In the genomic region with DNA sequence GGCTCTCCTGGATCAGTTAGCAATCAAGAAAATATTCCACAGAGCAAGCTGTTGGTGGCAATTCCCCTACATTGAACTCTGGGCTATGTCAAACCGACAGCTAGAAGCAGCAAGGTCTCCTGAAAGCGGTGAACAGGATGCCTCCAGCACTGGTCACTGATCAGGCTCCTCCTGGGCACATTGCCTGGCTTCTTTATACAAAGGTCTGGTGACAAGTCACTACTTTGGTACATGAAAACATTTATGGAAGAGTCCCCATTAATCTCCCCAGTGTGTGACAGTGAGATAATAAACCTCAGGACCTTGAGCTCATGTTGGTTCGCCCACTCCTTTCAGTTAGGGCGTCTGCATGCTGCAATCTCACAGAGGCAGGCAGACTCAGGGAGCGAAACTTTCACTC, we compare ENCODE assay signal across 11 mouse cellular contexts. TPM values are rescaled to one million over a fixed set of nuclear protein-coding genes. Genes with fewer than 3 reads are reported as not detected.
DNase-seq lines count a peak whose midpoint lies in the region; ATAC-seq and TF ChIP-seq lines count a peak whose summit lies in the region.
"Had no signal": no experiment of that assay in that cellular context is flagged by ENCODE, and none has a peak within 500 bp of the region (broad histone marks: within the 10 kb centered on the region; RNA-seq: fewer than 3 reads in every experiment).

No protein-coding gene starts in this region.

- H3K4me2 ChIP-seq in intestine, embryonic 14.5 days (ENCODE audit: low read length) = no peak overlapping the region
- H3K4me2 ChIP-seq in intestine, postnatal 0 days (replicated peaks; ENCODE audit: low read depth) = no peak overlapping the region
- H3K4me2 ChIP-seq in liver, embryonic 11.5 days = no peak overlapping the region

- H3K36me3 ChIP-seq in intestine, embryonic 14.5 days (ENCODE audit: control insufficient read depth, insufficient read depth, low read length) = no peaks in the 10 kb centered on the region
- no peaks in the 10 kb centered on the region for H3K36me3 ChIP-seq in intestine, postnatal 0 days (ENCODE audit: control insufficient read depth, insufficient read depth)
- H3K36me3 ChIP-seq in liver, embryonic 11.5 days (ENCODE audit: control insufficient read depth, insufficient read depth, low read length) = no peaks in the 10 kb centered on the region
- no peaks in the 10 kb centered on the region for H3K36me3 ChIP-seq in thymus, adult 2 months (ENCODE audit: control insufficient read depth, insufficient read depth, low read length)
- H3K36me3 ChIP-seq: hindbrain, embryonic 10.5 days had no signal

- H3K4me1 ChIP-seq in intestine, embryonic 14.5 days (replicated peaks; ENCODE audit: control insufficient read depth, insufficient read depth, low read length) = peaks cover 11% of the 10 kb centered on the region
- H3K4me1 ChIP-seq in intestine, postnatal 0 days (replicated peaks; ENCODE audit: control insufficient read depth, insufficient read depth, low read length) = peaks cover 2% of the 10 kb centered on the region; the same call in 1 of the 2 replicates
- H3K4me1 ChIP-seq in liver, embryonic 11.5 days (replicated peaks; ENCODE audit: control insufficient read depth, insufficient read depth, low read length) = peaks cover 4% of the 10 kb centered on the region; the same call in 1 of the 2 replicates
- H3K4me1 ChIP-seq in thymus, adult 2 months (replicated peaks; ENCODE audit: control insufficient read depth, insufficient read depth, low read length) = no peaks in the 10 kb centered on the region
- H3K4me1 ChIP-seq: hindbrain, embryonic 10.5 days had no signal

- ATAC-seq in intestine, embryonic 14.5 days (replicated peaks; ENCODE audit: low FRiP score, low TSS enrichment, low read depth) = peak; percentile 16; the same call in 1 of the 2 replicates
- no peak for ATAC-seq in intestine, postnatal 0 days
- ATAC-seq in hematopoietic stem cell, adult 5-6 weeks (replicated peaks in 1 of 2; ENCODE audit: insufficient read depth in 1 of 2, low FRiP score in 2 of 2, low TSS enrichment in 1 of 2, low read depth in 1 of 2, poor library complexity in 2 of 2, severe bottlenecking in 2 of 2) = peak; percentile 12 to 54; a peak in 1 of 4 replicates
- peak; percentile 78 for ATAC-seq in liver, embryonic 11.5 days (replicated peaks; ENCODE audit: low FRiP score)
- peak; percentile 96 for ATAC-seq in megakaryocyte progenitor cell, adult 5-6 weeks (replicated peaks; ENCODE audit: poor library complexity)

- H3K27me3 ChIP-seq in intestine, embryonic 14.5 days (replicated peaks; ENCODE audit: control insufficient read depth, insufficient read depth, low read length) = no peaks in the 10 kb centered on the region
- no peaks in the 10 kb centered on the region for H3K27me3 ChIP-seq in intestine, postnatal 0 days (replicated peaks; ENCODE audit: control insufficient read depth, insufficient read depth, low read length)
- no peaks in the 10 kb centered on the region for H3K27me3 ChIP-seq in liver, embryonic 11.5 days (replicated peaks; ENCODE audit: control insufficient read depth, insufficient read depth, low read length)
- H3K27me3 ChIP-seq in thymus, adult 2 months (ENCODE audit: control insufficient read depth, insufficient read depth, low read length) = no peaks in the 10 kb centered on the region

- WGBS in intestine, embryonic 14.5 days = 42% methylated on average over 5 of the region's 5 CpGs
- 59% methylated on average over 5 of the region's 5 CpGs for WGBS in intestine, postnatal 0 days
- 48% methylated on average over 5 of the region's 5 CpGs for WGBS in liver, embryonic 11.5 days
- WGBS in thymus, adult 2 months = 89% methylated on average over 5 of the region's 5 CpGs

- H3K9me3 ChIP-seq in intestine, embryonic 14.5 days (ENCODE audit: control insufficient read depth, low read length) = no peaks in the 10 kb centered on the region
- no peaks in the 10 kb centered on the region for H3K9me3 ChIP-seq in intestine, postnatal 0 days (ENCODE audit: control insufficient read depth)
- no peaks in the 10 kb centered on the region for H3K9me3 ChIP-seq in liver, embryonic 11.5 days (ENCODE audit: control insufficient read depth, low read length)

- TF ChIP-seq POLR2A in thymus, adult 2 months (IDR thresholded peaks at IDR 0.05; ENCODE audit: control insufficient read depth, extremely low read depth, insufficient read depth, low read length, poor library complexity) = no peak

- H3K4me3 ChIP-seq in intestine, embryonic 14.5 days (ENCODE audit: low read depth, low read length) = no peak overlapping the region
- no peak overlapping the region for H3K4me3 ChIP-seq in intestine, postnatal 0 days (ENCODE audit: low read depth, low read length)
- no peak overlapping the region for H3K4me3 ChIP-seq in liver, embryonic 11.5 days (ENCODE audit: low read depth, low read length)
- no peak overlapping the region for H3K4me3 ChIP-seq in thymus, adult 2 months (ENCODE audit: control insufficient read depth, insufficient read depth, low read length)
- H3K4me3 ChIP-seq: hindbrain, embryonic 10.5 days had no signal

- no peak for DNase-seq in intestine, embryonic 14.5 days (ENCODE audit: low spot score)
- DNase-seq in liver, embryonic 11.5 days (ENCODE audit: low spot score) = no peak
- DNase-seq in retina, postnatal 1 day = no peak
- no peak for DNase-seq in thymus, adult 2 months
- DNase-seq: gastrocnemius, postnatal 14 days had no signal

- no peak for TF ChIP-seq CTCF in intestine, postnatal 0 days (IDR thresholded peaks at IDR 0.05; ENCODE audit: low read depth)
- TF ChIP-seq CTCF in thymus, adult 2 months (IDR thresholded peaks at IDR 0.05; ENCODE audit: borderline replicate concordance, control insufficient read depth, extremely low read depth, insufficient read depth, low read length, poor library complexity) = no peak

- H3K9ac ChIP-seq in intestine, embryonic 14.5 days (ENCODE audit: low read length) = no peak overlapping the region
- no peak overlapping the region for H3K9ac ChIP-seq in intestine, postnatal 0 days (ENCODE audit: low read depth, low read length)
- H3K9ac ChIP-seq in liver, embryonic 11.5 days (ENCODE audit: low read depth, low read length) = no peak overlapping the region

- H3K27ac ChIP-seq in intestine, embryonic 14.5 days (ENCODE audit: low read depth) = peak overlapping the region; percentile 63; the same call in 1 of the 2 replicates
- no peak overlapping the region; the same call in 1 of the 2 replicates for H3K27ac ChIP-seq in intestine, postnatal 0 days (ENCODE audit: low read depth, low read length)
- no peak overlapping the region; the same call in 1 of the 2 replicates for H3K27ac ChIP-seq in liver, embryonic 11.5 days (ENCODE audit: low read depth, low read length)
- no peak overlapping the region for H3K27ac ChIP-seq in thymus, adult 2 months (ENCODE audit: control insufficient read depth, insufficient read depth, low read length)
- H3K27ac ChIP-seq: hindbrain, embryonic 10.5 days had no signal

RNA-seq across cellular contexts. Expression of a gene that starts 22.6 kb away (rescaled TPM):
- polyA plus RNA-seq in intestine, embryonic 14.5 days (2014; fragmentation: Nextera tagmentation; extraction: Ambion mirVana) = 149 and 183 TPM in 2 replicates
- polyA plus RNA-seq in intestine, postnatal 0 days (2015; fragmentation: Nextera tagmentation; extraction: Ambion mirVana) = 39.5 and 41.4 TPM in 2 replicates
- 55.2 and 63.5 TPM in 2 replicates for total RNA-seq in hematopoietic stem cell, adult 5-6 weeks (2017)
- polyA plus RNA-seq in liver, embryonic 11.5 days (2014; fragmentation: Nextera tagmentation; extraction: Ambion mirVana) = 130 and 135 TPM in 2 replicates
- total RNA-seq in megakaryocyte progenitor cell, adult 5-6 weeks (2015) = 66.8 and 67.4 TPM in 2 replicates
- 40.4 and 42.0 TPM in 2 replicates for total RNA-seq in megakaryocyte progenitor cell, adult 5-6 weeks (2017)
- 394 and 525 TPM in 2 replicates for polyA plus RNA-seq in thymus, adult 2 months (2012; rRNA removed)

RNA-seq across cellular contexts. Expression of a gene that starts 41.0 kb away (rescaled TPM):
- 52.2 and 55.3 TPM in 2 replicates for polyA plus RNA-seq in intestine, embryonic 14.5 days (2014; fragmentation: Nextera tagmentation; extraction: Ambion mirVana)
- polyA plus RNA-seq in intestine, postnatal 0 days (2015; fragmentation: Nextera tagmentation; extraction: Ambion mirVana) = 28.7 and 29.8 TPM in 2 replicates
- total RNA-seq in hematopoietic stem cell, adult 5-6 weeks (2017) = 0.65 TPM in 1 of 2 replicates, not detected in the other
- 2.7 and 3.9 TPM in 2 replicates for polyA plus RNA-seq in liver, embryonic 11.5 days (2014; fragmentation: Nextera tagmentation; extraction: Ambion mirVana)
- total RNA-seq in megakaryocyte progenitor cell, adult 5-6 weeks (2015) = 0.05 TPM in 1 of 2 replicates, not detected in the other
- total RNA-seq in megakaryocyte progenitor cell, adult 5-6 weeks (2017) = not detected in 2 replicates
- polyA plus RNA-seq in thymus, adult 2 months (2012; rRNA removed) = 3.1 and 3.9 TPM in 2 replicates

RNA-seq across cellular contexts. Expression of a gene that starts 57.5 kb away (rescaled TPM):
- polyA plus RNA-seq in intestine, embryonic 14.5 days (2014; fragmentation: Nextera tagmentation; extraction: Ambion mirVana) = not detected in 2 replicates
- polyA plus RNA-seq in intestine, postnatal 0 days (2015; fragmentation: Nextera tagmentation; extraction: Ambion mirVana) = not detected in 2 replicates
- total RNA-seq in hematopoietic stem cell, adult 5-6 weeks (2017) = not detected in 2 replicates
- 21.3 and 23.8 TPM in 2 replicates for polyA plus RNA-seq in liver, embryonic 11.5 days (2014; fragmentation: Nextera tagmentation; extraction: Ambion mirVana)
- not detected in 2 replicates for total RNA-seq in megakaryocyte progenitor cell, adult 5-6 weeks (2015)
- total RNA-seq in megakaryocyte progenitor cell, adult 5-6 weeks (2017) = not detected in 2 replicates
- polyA plus RNA-seq in thymus, adult 2 months (2012; rRNA removed) = 0.74 and 1.1 TPM in 2 replicates
- total RNA-seq: layer of hippocampus, postnatal 10 days had no signal
- polyA plus RNA-seq: cortical plate, adult 2 months had no signal

Comparison
In these comparisons a context has a peak if more than half of its experiments do, and no peak if none do; other contexts are left out.
1. RNA of a gene that starts 57.5 kb away (polyA plus RNA-seq): 21.3 to 23.8 TPM in liver, embryonic 11.5 days; 0.74 to 1.1 TPM in thymus, adult 2 months, not detected in intestine, embryonic 14.5 days and not detected in intestine, postnatal 0 days; every median in the first group is over 10 times any median in the second.